Mouse (Mus musculus): Measurements from ENCODE around the gene Nenf.

DNA sequence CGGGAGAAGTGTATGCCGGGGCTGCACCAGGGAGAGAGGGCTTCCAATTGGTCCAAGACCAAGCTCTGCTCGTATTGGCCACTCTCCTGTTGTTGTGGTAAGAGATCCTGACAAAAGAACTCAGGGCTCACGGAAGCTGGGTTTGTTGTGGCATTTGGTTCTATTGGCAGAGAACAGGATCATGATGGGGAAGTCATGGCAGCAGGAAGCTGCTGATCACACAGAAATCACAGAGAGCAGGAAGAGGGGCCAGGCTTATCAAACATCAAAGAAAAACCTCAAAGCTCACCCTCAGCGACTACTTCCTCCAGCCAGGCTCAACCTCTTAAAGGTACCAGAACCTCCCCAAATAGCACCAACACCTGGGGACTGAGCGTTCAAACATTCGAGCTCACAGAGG, 58.9 kb downstream of the Nenf start:
- no peak for TF ChIP-seq CTCF (IDR thresholded peaks at IDR 0.05; ENCODE audit: control insufficient read depth, insufficient read depth, insufficient replicate concordance, low read depth, low read length)
- TF ChIP-seq POLR2A (IDR thresholded peaks at IDR 0.05; ENCODE audit: control insufficient read depth, low read depth, low read length): no peak
